22 mouse cellular contexts compared by ENCODE assay signal in genomic region chr11:107749114-107749513, GRCm38 (mm10). TPM values are rescaled to one million over a fixed set of nuclear protein-coding genes. Genes with fewer than 3 reads are reported as not detected.
"Had no signal": no experiment of that assay in that cellular context is flagged by ENCODE, and none has a peak within 500 bp of the region (broad histone marks: within the 10 kb centered on the region; RNA-seq: fewer than 3 reads in every experiment).

No protein-coding gene starts in this region.

- H3K27me3 ChIP-seq: lung, embryonic 15.5 days; midbrain, embryonic 13.5 days; midbrain, embryonic 15.5 days; neural tube, embryonic 12.5 days had no signal

- H3K4me3 ChIP-seq: lung, embryonic 15.5 days; midbrain, embryonic 13.5 days; midbrain, embryonic 15.5 days; neural tube, embryonic 12.5 days had no signal

- H3K9me3 ChIP-seq: lung, embryonic 15.5 days; midbrain, embryonic 13.5 days; midbrain, embryonic 15.5 days; neural tube, embryonic 12.5 days had no signal

- H3K4me1 ChIP-seq: lung, embryonic 15.5 days had no signal

- ATAC-seq: liver, postnatal 0 days; lung, postnatal 0 days; midbrain, embryonic 13.5 days; midbrain, embryonic 15.5 days had no signal

- H3K36me3 ChIP-seq: lung, embryonic 15.5 days; midbrain, embryonic 15.5 days; neural tube, embryonic 12.5 days had no signal

- DNase-seq: liver, postnatal 0 days; lung, adult 2 months; lung, postnatal 14 days; lung, postnatal 36 days; retina, postnatal 1 day; right cerebral cortex, adult 18-20 months; right cerebral cortex, postnatal 25 days; right cerebral cortex, postnatal 4 days; spleen, adult 18-20 months; thymus, adult 18-20 months; thymus, postnatal 14 days; thymus, postnatal 36 days had no signal

RNA-seq across cellular contexts. Expression of gene Cacng1, which starts 32.8 kb away (rescaled TPM):
- total RNA-seq: megakaryocyte progenitor cell, adult 5-6 weeks; monocyte, adult 5-6 weeks; neutrophil, adult 5-6 weeks had no signal
- polyA plus RNA-seq: lung, embryonic 15.5 days; macrophage; stomach, embryonic 14.5 days had no signal

RNA-seq across cellular contexts. Expression of gene Cacng4, which starts 45.2 kb away (rescaled TPM):
- total RNA-seq: megakaryocyte progenitor cell, adult 5-6 weeks; monocyte, adult 5-6 weeks; neutrophil, adult 5-6 weeks had no signal
- polyA plus RNA-seq: liver, postnatal 0 days; macrophage had no signal
